ENCODE assay signal across 18 mouse cellular contexts in genomic region chr2:6487566-6488488, GRCm38 (mm10).
A peak's percentile ranks its signal among the peaks of the same experiment; 100 is the strongest.
DNase-seq lines count a peak whose midpoint lies in the region; ATAC-seq and TF ChIP-seq lines count a peak whose summit lies in the region.
"Had no signal": no experiment of that assay in that cellular context is flagged by ENCODE, and none has a peak within 500 bp of the region (broad histone marks: within the 10 kb centered on the region; RNA-seq: fewer than 3 reads in every experiment).

No protein-coding gene starts in this region.

- H3K9me3 ChIP-seq in kidney, embryonic 16.5 days (ENCODE audit: low read length): peaks cover 4% of the 10 kb centered on the region; the same call in 1 of the 2 replicates
- H3K9me3 ChIP-seq: embryonic facial prominence, embryonic 12.5 days; heart, embryonic 13.5 days; hindbrain, embryonic 15.5 days had no signal

- no peak overlapping the region for H3K9ac ChIP-seq in kidney, embryonic 16.5 days (replicated peaks; ENCODE audit: low read length)
- H3K9ac ChIP-seq: embryonic facial prominence, embryonic 12.5 days; forebrain, postnatal 0 days; heart, embryonic 13.5 days; hindbrain, embryonic 15.5 days had no signal

- no peak overlapping the region for H3K4me2 ChIP-seq in kidney, embryonic 16.5 days (replicated peaks; ENCODE audit: low read depth, low read length)
- H3K4me2 ChIP-seq: embryonic facial prominence, embryonic 12.5 days; heart, embryonic 13.5 days; hindbrain, embryonic 15.5 days had no signal

- peaks cover 13% of the 10 kb centered on the region for H3K4me1 ChIP-seq in kidney, embryonic 16.5 days (ENCODE audit: insufficient read depth, low read length)

- no peak overlapping the region for H3K4me3 ChIP-seq in left cerebral cortex, adult 2 months
- H3K4me3 ChIP-seq in kidney, embryonic 16.5 days (ENCODE audit: low read length): no peak overlapping the region
- H3K4me3 ChIP-seq: embryonic facial prominence, embryonic 12.5 days; heart, embryonic 13.5 days; hindbrain, embryonic 15.5 days had no signal

- peak; percentile 74 for DNase-seq in heart, adult 11 months
- no peak for DNase-seq in heart, adult 8-10 months (ENCODE audit: low spot score)
- DNase-seq in cerebellum, adult 11 months: peak; percentile 58
- peak; percentile 58 for DNase-seq in cerebellum, adult 8-10 months
- peak; percentile 48 to 74 for DNase-seq in cerebellum, postnatal 14 days
- DNase-seq in adrenal gland, postnatal 10 days: no peak
- no peak for DNase-seq in left cerebral cortex, adult 2 months (ENCODE audit: extremely low spot score in 1 of 2, low spot score in 2 of 2)
- DNase-seq: adrenal gland, postnatal 25 days; embryo, embryonic 11 days; gastrocnemius, postnatal 14 days; heart, postnatal 36 days; kidney, adult 2 months had no signal

- ATAC-seq in kidney, embryonic 16.5 days (ENCODE audit: low FRiP score, low TSS enrichment): no peak
- ATAC-seq: intestine, embryonic 16.5 days had no signal

- TF ChIP-seq CTCF in left cerebral cortex, adult 2 months (IDR thresholded peaks at IDR 0.05): no peak

- no peaks in the 10 kb centered on the region for H3K36me3 ChIP-seq in kidney, embryonic 16.5 days (ENCODE audit: insufficient read depth, low read length)
- H3K36me3 ChIP-seq: embryonic facial prominence, embryonic 12.5 days; heart, embryonic 13.5 days; hindbrain, embryonic 15.5 days had no signal

- H3K27ac ChIP-seq in left cerebral cortex, adult 2 months: no peak overlapping the region
- no peak overlapping the region for H3K27ac ChIP-seq in kidney, embryonic 16.5 days (ENCODE audit: low read length)
- H3K27ac ChIP-seq: embryonic facial prominence, embryonic 12.5 days; heart, embryonic 13.5 days; hindbrain, embryonic 15.5 days had no signal

- WGBS in kidney, embryonic 16.5 days: 81% methylated on average over 10 of the region's 10 CpGs

- no peaks in the 10 kb centered on the region for H3K27me3 ChIP-seq in kidney, embryonic 16.5 days (ENCODE audit: insufficient read depth, low read length)
- H3K27me3 ChIP-seq: embryonic facial prominence, embryonic 12.5 days; heart, embryonic 13.5 days; hindbrain, embryonic 15.5 days had no signal

- intact Hi-C loops in left cerebral cortex, adult 2 months (cut with DNase I): no loop called here

Comparison
In these comparisons a context has a peak if more than half of its experiments do, and no peak if none do; other contexts are left out.
1. DNase-seq: peak in heart, adult 11 months (single experiment), cerebellum, adult 11 months (single experiment), cerebellum, adult 8-10 months (single experiment) and cerebellum, postnatal 14 days (2 of 2); none in heart, adult 8-10 months (single experiment), adrenal gland, postnatal 10 days (single experiment) and left cerebral cortex, adult 2 months (0 of 2).